Mouse (Mus musculus): ENCODE results near the gene Arl8a.
"Not testable (repeated sequence)": the region's sequence is repeated elsewhere in the genome, so short reads cannot be mapped to it uniquely, and the experiment has no call there.

The Arl8a gene

GRCm38 (mm10) chr1:135146077-135146945, at the start of gene Arl8a:
Gene Arl8a, plus strand, starts transcription at chr1:135146824.
- DNase-seq (ENCODE audit: low spot score): peak; percentile 49

- DNase-seq (ENCODE audit: low spot score): no peak
Measured at GRCm38 (mm10) chr1:135097441-135097840, 49.2 kb upstream of the Arl8a start.

- DNase-seq (ENCODE audit: low spot score): no peak
Measured at GRCm38 (mm10) chr1:135098441-135098840, 48.2 kb upstream of the Arl8a start.

- no peak for DNase-seq (ENCODE audit: low spot score)
Measured at GRCm38 (mm10) chr1:135100400-135100799, 46.2 kb upstream of the Arl8a start.

- DNase-seq (ENCODE audit: low spot score): no peak
Measured at GRCm38 (mm10) chr1:135105124-135105523, 41.5 kb upstream of the Arl8a start, which contains the start of gene Lgr6. Gene Lgr6, minus strand, starts transcription at chr1:135105276.

GRCm38 (mm10) chr1:135105951-135106350, 40.7 kb upstream of the Arl8a start:
- no peak for DNase-seq (ENCODE audit: low spot score)

- no peak for DNase-seq (ENCODE audit: low spot score)
Measured at GRCm38 (mm10) chr1:135108611-135109010, 38.0 kb upstream of the Arl8a start.

- peak; percentile 73 for DNase-seq (ENCODE audit: low spot score)
Measured at GRCm38 (mm10) chr1:135110075-135110474, 36.5 kb upstream of the Arl8a start.

- DNase-seq (ENCODE audit: low spot score): not testable (repeated sequence)
Measured at GRCm38 (mm10) chr1:135111271-135111670, 35.4 kb upstream of the Arl8a start.

- no peak for DNase-seq (ENCODE audit: low spot score)
Measured at GRCm38 (mm10) chr1:135112661-135113060, 34.0 kb upstream of the Arl8a start.

GRCm38 (mm10) chr1:135124573-135125363, 21.9 kb upstream of the Arl8a start:
- no peak for DNase-seq (ENCODE audit: low spot score)

- DNase-seq (ENCODE audit: low spot score): no peak
Measured at GRCm38 (mm10) chr1:135125990-135126389, 20.6 kb upstream of the Arl8a start.

- no peak for DNase-seq (ENCODE audit: low spot score)
Measured at GRCm38 (mm10) chr1:135126443-135127027, 20.1 kb upstream of the Arl8a start.

- no peak for DNase-seq (ENCODE audit: low spot score)
Measured at GRCm38 (mm10) chr1:135128011-135128441, 18.6 kb upstream of the Arl8a start.

- DNase-seq (ENCODE audit: low spot score): no peak
Measured at GRCm38 (mm10) chr1:135128986-135129385, 17.6 kb upstream of the Arl8a start.

- no peak for DNase-seq (ENCODE audit: low spot score)
Measured at GRCm38 (mm10) chr1:135129543-135130183, 17.0 kb upstream of the Arl8a start.

GRCm38 (mm10) chr1:135130376-135131018, 16.1 kb upstream of the Arl8a start:
- no peak for DNase-seq (ENCODE audit: low spot score)

GRCm38 (mm10) chr1:135131034-135131433, 15.6 kb upstream of the Arl8a start:
- no peak for DNase-seq (ENCODE audit: low spot score)

GRCm38 (mm10) chr1:135131560-135131959, 15.1 kb upstream of the Arl8a start:
- DNase-seq (ENCODE audit: low spot score): no peak

GRCm38 (mm10) chr1:135132473-135132872, 14.2 kb upstream of the Arl8a start, which contains the start of gene Ptpn7:
Gene Ptpn7, plus strand, starts transcription at chr1:135132700.
- no peak for DNase-seq (ENCODE audit: low spot score)

- DNase-seq (ENCODE audit: low spot score): no peak
Measured at GRCm38 (mm10) chr1:135132893-135133369, 13.7 kb upstream of the Arl8a start.
